35 mouse cellular contexts compared by ENCODE assay signal in genomic region chr2:11917373-11917772, GRCm38 (mm10).
"Had no signal": no experiment of that assay in that cellular context is flagged by ENCODE, and none has a peak within 500 bp of the region (broad histone marks: within the 10 kb centered on the region; RNA-seq: fewer than 3 reads in every experiment).

No protein-coding gene starts in this region.

- H3K27ac ChIP-seq: heart, embryonic 10.5 days; heart, embryonic 13.5 days; heart, embryonic 15.5 days; hindbrain, embryonic 10.5 days; hindbrain, embryonic 12.5 days; hindbrain, embryonic 13.5 days; hindbrain, embryonic 14.5 days; hindbrain, embryonic 15.5 days; hindbrain, postnatal 0 days; intestine, embryonic 15.5 days; kidney, embryonic 15.5 days; kidney, postnatal 0 days; layer of hippocampus, adult 2 months had no signal

- H3K4me3 ChIP-seq: heart, embryonic 10.5 days; heart, embryonic 12.5 days; heart, embryonic 13.5 days; heart, embryonic 15.5 days; hindbrain, embryonic 10.5 days; hindbrain, embryonic 12.5 days; hindbrain, embryonic 13.5 days; hindbrain, embryonic 15.5 days; intestine, embryonic 15.5 days; kidney, embryonic 15.5 days; layer of hippocampus, adult 2 months had no signal

- H3K27me3 ChIP-seq: heart, embryonic 12.5 days; heart, embryonic 13.5 days; heart, embryonic 15.5 days; hindbrain, embryonic 12.5 days; hindbrain, embryonic 13.5 days; hindbrain, embryonic 15.5 days; intestine, embryonic 15.5 days; kidney, embryonic 15.5 days had no signal

- ATAC-seq: hindbrain, embryonic 16.5 days; hindbrain, postnatal 0 days; inflammation-experienced regulatory T-cells, adult 6 months; intestine, embryonic 15.5 days; intestine, embryonic 16.5 days; intestine, postnatal 0 days had no signal

- H3K9me3 ChIP-seq: heart, embryonic 10.5 days; heart, embryonic 12.5 days; heart, embryonic 13.5 days; heart, embryonic 15.5 days; hindbrain, embryonic 10.5 days; hindbrain, embryonic 12.5 days; hindbrain, embryonic 13.5 days; hindbrain, embryonic 15.5 days; intestine, embryonic 15.5 days; kidney, embryonic 15.5 days had no signal

- H3K36me3 ChIP-seq: heart, embryonic 10.5 days; heart, embryonic 12.5 days; heart, embryonic 13.5 days; heart, embryonic 15.5 days; hindbrain, embryonic 10.5 days; hindbrain, embryonic 12.5 days; hindbrain, embryonic 13.5 days; hindbrain, embryonic 15.5 days; intestine, embryonic 15.5 days; kidney, embryonic 15.5 days had no signal

- H3K4me2 ChIP-seq: heart, embryonic 11.5 days; heart, embryonic 12.5 days; heart, embryonic 13.5 days; heart, embryonic 15.5 days; hindbrain, embryonic 12.5 days; hindbrain, embryonic 13.5 days; hindbrain, embryonic 14.5 days; hindbrain, embryonic 15.5 days; intestine, embryonic 15.5 days; kidney, embryonic 15.5 days had no signal

- DNase-seq: heart, postnatal 10 days; heart, postnatal 14 days; heart, postnatal 36 days; heart, postnatal 4 days; kidney, adult 11 months; kidney, adult 18-20 months; kidney, adult 2 months; kidney, adult 8-10 months; kidney, adult 9 months; kidney, postnatal 10 days; kidney, postnatal 14 days; kidney, postnatal 25 days; kidney, postnatal 36 days; kidney, postnatal 4 days; layer of hippocampus, adult 9-11 months; layer of hippocampus, postnatal 36 days had no signal

- H3K9ac ChIP-seq: heart, embryonic 12.5 days; heart, embryonic 13.5 days; heart, embryonic 15.5 days; hindbrain, embryonic 12.5 days; hindbrain, embryonic 13.5 days; hindbrain, embryonic 14.5 days; hindbrain, embryonic 15.5 days; intestine, embryonic 15.5 days; kidney, embryonic 15.5 days had no signal

- H3K4me1 ChIP-seq: heart, embryonic 10.5 days; heart, embryonic 12.5 days; heart, embryonic 13.5 days; heart, embryonic 15.5 days; hindbrain, embryonic 10.5 days; hindbrain, embryonic 12.5 days; hindbrain, embryonic 13.5 days; hindbrain, embryonic 15.5 days; intestine, embryonic 15.5 days; kidney, embryonic 15.5 days had no signal
